Mouse (Mus musculus): ENCODE results near the gene Ms4a2. TPM values are rescaled to one million over a fixed set of nuclear protein-coding genes. Genes with fewer than 3 reads are reported as not detected.

Ms4a2 gene
- polyA plus RNA-seq (2014; fragmentation: Illumina TruSeq; extraction: RNeasy Lipid Tissue Mini Kit (QIAGEN cat#74804)): 1.2 TPM

GRCm38 (mm10) chr19:11623551-11623950 is at the start of gene Ms4a2:
Ms4a2 (minus strand) TSS chr19:11623719.

GRCm38 (mm10) chr19:11660459-11660858 is 36.9 kb upstream of the Ms4a2 start, which contains the start of gene Oosp2:
Oosp2 (minus strand) TSS chr19:11660559.

GRCm38 (mm10) chr19:11640732-11641131 is 17.2 kb upstream of the Ms4a2 start, which contains the start of gene Ms4a3:
Ms4a3 (minus strand) TSS chr19:11640851.

GRCm38 (mm10) chr19:11604603-11605002 is 18.9 kb downstream of the Ms4a2 start, which contains the start of gene Ms4a6d:
Ms4a6d (minus strand) TSS chr19:11604849.

Other genes starting within 250 kb of the Ms4a2 start
- gene Ms4a4a, start 248.2 kb downstream of the Ms4a2 start, polyA plus RNA-seq (2014; fragmentation: Illumina TruSeq; extraction: RNeasy Lipid Tissue Mini Kit (QIAGEN cat#74804)): 5.2 TPM
- 2.4 TPM for gene Ms4a4c, start 218.9 kb downstream of the Ms4a2 start, polyA plus RNA-seq (2014; fragmentation: Illumina TruSeq; extraction: RNeasy Lipid Tissue Mini Kit (QIAGEN cat#74804))
- 5.8 TPM for gene Ms4a4b, start 180.2 kb downstream of the Ms4a2 start, polyA plus RNA-seq (2014; fragmentation: Illumina TruSeq; extraction: RNeasy Lipid Tissue Mini Kit (QIAGEN cat#74804))
- gene Ms4a6c, start 154.4 kb downstream of the Ms4a2 start, polyA plus RNA-seq (2014; fragmentation: Illumina TruSeq; extraction: RNeasy Lipid Tissue Mini Kit (QIAGEN cat#74804)): 28.5 TPM
- 0.51 TPM for gene Gm8369, start 137.8 kb downstream of the Ms4a2 start, polyA plus RNA-seq (2014; fragmentation: Illumina TruSeq; extraction: RNeasy Lipid Tissue Mini Kit (QIAGEN cat#74804))
- 9.6 TPM for gene Ms4a6b, start 107.2 kb downstream of the Ms4a2 start, polyA plus RNA-seq (2014; fragmentation: Illumina TruSeq; extraction: RNeasy Lipid Tissue Mini Kit (QIAGEN cat#74804))
- gene Ms4a4d, start 86.9 kb downstream of the Ms4a2 start, polyA plus RNA-seq (2014; fragmentation: Illumina TruSeq; extraction: RNeasy Lipid Tissue Mini Kit (QIAGEN cat#74804)): 60.8 TPM
- gene Ms4a6d, start 18.9 kb downstream of the Ms4a2 start, polyA plus RNA-seq (2014; fragmentation: Illumina TruSeq; extraction: RNeasy Lipid Tissue Mini Kit (QIAGEN cat#74804)): 9.6 TPM
- not detected for gene Ms4a3, start 17.1 kb upstream of the Ms4a2 start, polyA plus RNA-seq (2014; fragmentation: Illumina TruSeq; extraction: RNeasy Lipid Tissue Mini Kit (QIAGEN cat#74804))
- 25.8 TPM for gene Oosp2, start 36.8 kb upstream of the Ms4a2 start, polyA plus RNA-seq (2014; fragmentation: Illumina TruSeq; extraction: RNeasy Lipid Tissue Mini Kit (QIAGEN cat#74804))
- gene Oosp1, start 67.4 kb upstream of the Ms4a2 start, polyA plus RNA-seq (2014; fragmentation: Illumina TruSeq; extraction: RNeasy Lipid Tissue Mini Kit (QIAGEN cat#74804)): 63.7 TPM
- gene Oosp3, start 73.3 kb upstream of the Ms4a2 start, polyA plus RNA-seq (2014; fragmentation: Illumina TruSeq; extraction: RNeasy Lipid Tissue Mini Kit (QIAGEN cat#74804)): 73.2 TPM
- not detected for gene Gif, start 123.8 kb upstream of the Ms4a2 start, polyA plus RNA-seq (2014; fragmentation: Illumina TruSeq; extraction: RNeasy Lipid Tissue Mini Kit (QIAGEN cat#74804))
- gene Mrpl16, start 146.7 kb upstream of the Ms4a2 start, polyA plus RNA-seq (2014; fragmentation: Illumina TruSeq; extraction: RNeasy Lipid Tissue Mini Kit (QIAGEN cat#74804)): 33.5 TPM
- 11.1 TPM for gene Stx3, start 195.7 kb upstream of the Ms4a2 start, polyA plus RNA-seq (2014; fragmentation: Illumina TruSeq; extraction: RNeasy Lipid Tissue Mini Kit (QIAGEN cat#74804))
- not detected for gene Olfr1417, start 215.5 kb upstream of the Ms4a2 start, polyA plus RNA-seq (2014; fragmentation: Illumina TruSeq; extraction: RNeasy Lipid Tissue Mini Kit (QIAGEN cat#74804))
- not detected for gene Olfr1418, start 237.3 kb upstream of the Ms4a2 start, polyA plus RNA-seq (2014; fragmentation: Illumina TruSeq; extraction: RNeasy Lipid Tissue Mini Kit (QIAGEN cat#74804))

Data from ovary, adult 10 weeks (tissue).